Mouse (Mus musculus) ES-Bruce4 (cell line): ENCODE results near the gene Lrig1.

Source experiments
- CTCF ChIP-seq: IDR thresholded peaks from one replicate; pipeline ENCODE4 v1.8.1; 2011; ENCODE audit warnings: low read depth, low read length
- EP300 ChIP-seq: IDR thresholded peaks from 2 replicates; pipeline ENCODE4 v1.6.1; 2011; ENCODE audit warnings: low read depth, low read length; ENCODE audit not compliant: insufficient read depth
- POLR2A ChIP-seq: IDR thresholded peaks from one replicate; pipeline ENCODE4 v1.8.1; 2011; ENCODE audit warnings: low read length; ENCODE audit not compliant: insufficient read depth

GRCm38 (mm10) chr6:94655818-94656478 is 44.0 kb downstream of the Lrig1 start:
- TF ChIP-seq CTCF (no peak), POLR2A (no peak), EP300 (no peak)
